Mouse (Mus musculus) midbrain, embryonic 11.5 days (tissue): ENCODE measurements around the gene Amn. TPM values are rescaled to one million over a fixed set of nuclear protein-coding genes. Genes with fewer than 3 reads are reported as not detected.

Experiments used
- ATAC-seq: fragments of 200-750 bp; cut with Nextera tagmentation; 2 replicates; pipeline ENCODE4 v1.8.0; 2017; ENCODE audit warnings: moderate TSS enrichment, moderate library complexity; ENCODE audit not compliant: low FRiP score
- DNase-seq: peaks from one replicate; pipeline ENCODE4 v3.0.0; 2015; ENCODE audit warnings: low spot score; ENCODE audit errors: missing footprints
- H3K27ac ChIP-seq: fragments of 300-500 bp; sonication (generic); 2 replicates; pipeline ENCODE4 v1.5.1; 2014; ENCODE audit warnings: low read depth, low read length
- H3K27me3 ChIP-seq: fragments of 300-500 bp; sonication (generic); 2 replicates; pipeline ENCODE4 v1.6.1; 2014; ENCODE audit warnings: mild to moderate bottlenecking, low read length, moderate library complexity, mixed read lengths; ENCODE audit not compliant: control insufficient read depth, insufficient read depth
- H3K36me3 ChIP-seq: fragments of 300-500 bp; sonication (generic); 2 replicates; pipeline ENCODE4 v1.6.1; 2014; ENCODE audit warnings: mild to moderate bottlenecking, low read length, moderate library complexity, mixed read lengths; ENCODE audit not compliant: control insufficient read depth, insufficient read depth
- H3K4me1 ChIP-seq: fragments of 300-500 bp; sonication (generic); 2 replicates; pipeline ENCODE4 v1.6.1; 2014; ENCODE audit warnings: low read length; ENCODE audit not compliant: control insufficient read depth, insufficient read depth
- H3K4me2 ChIP-seq: fragments of 300-500 bp; sonication (generic); 2 replicates; pipeline ENCODE4 v1.6.1; 2014; ENCODE audit warnings: mild to moderate bottlenecking, moderate library complexity
- H3K4me3 ChIP-seq: fragments of 300-500 bp; sonication (generic); 2 replicates; pipeline ENCODE4 v1.5.1; 2014; ENCODE audit warnings: low read depth, low read length
- H3K9ac ChIP-seq: fragments of 300-500 bp; sonication (generic); 2 replicates; pipeline ENCODE4 v1.6.1; 2014; ENCODE audit warnings: low read length
- H3K9me3 ChIP-seq: fragments of 300-500 bp; sonication (generic); 2 replicates; pipeline ENCODE4 v1.6.1; 2016; ENCODE audit warnings: low read length; ENCODE audit not compliant: control insufficient read depth
- WGBS: fragments of 180-500 bp; shearing (Covaris S2); extraction: QIAGEN DNeasy Blood & Tissue Kit; methylation state at CpG from one replicate; pipeline ENCODE4 v1.1.7; 2014; 5-methylcytosine and 5-hydroxymethylcytosine counted together
- polyA plus RNA-seq: library from polyadenylated mRNA; unstranded; fragments of >200 nt; fragmentation: Nextera tagmentation; extraction: Ambion mirVana; gene quantifications from 2 replicates; pipeline ENCODE4 v1.2.1, GENCODE M21; 2014

Gene Amn
- polyA plus RNA-seq, 1 experiment from 2014 or later, result 0.22 TPM

DNA sequence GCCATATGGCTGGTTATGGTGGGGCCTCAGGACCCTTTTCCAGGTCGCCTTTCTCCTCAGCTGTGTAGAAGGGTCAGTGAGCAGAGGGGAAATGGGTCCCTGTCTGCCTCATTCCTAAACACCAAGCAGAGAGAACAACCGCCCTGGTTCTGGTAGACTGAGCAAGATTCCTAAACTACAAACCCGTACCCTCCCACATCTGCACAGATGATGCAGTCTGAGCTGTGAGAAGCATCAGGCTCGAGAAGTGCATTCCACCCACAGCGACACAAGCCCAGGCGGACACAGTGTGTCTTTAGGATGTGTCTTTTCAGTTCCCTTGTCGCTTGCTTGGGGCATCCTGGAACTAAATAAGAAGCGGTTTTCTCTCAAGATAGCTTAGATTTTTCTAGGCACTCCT, 20.8 kb upstream of the Amn start:
- H3K9ac ChIP-seq, result no peak overlapping the region
- H3K27ac ChIP-seq, result no peak overlapping the region
- 0 out of 2 replicates have a peak, but pooled peaks cover 2% of the 10 kb centered on the region for H3K36me3 ChIP-seq
- H3K4me1 ChIP-seq, result no peaks in the 10 kb centered on the region
- DNase-seq (no peak), ATAC-seq (no peak)
- no peaks in the 10 kb centered on the region for H3K9me3 ChIP-seq
- no peak overlapping the region for H3K4me2 ChIP-seq
- H3K4me3 ChIP-seq, result no peak overlapping the region
- H3K27me3 ChIP-seq, result no peaks in the 10 kb centered on the region
- WGBS, result 85% methylated on average over 8 of the region's 8 CpGs

DNA sequence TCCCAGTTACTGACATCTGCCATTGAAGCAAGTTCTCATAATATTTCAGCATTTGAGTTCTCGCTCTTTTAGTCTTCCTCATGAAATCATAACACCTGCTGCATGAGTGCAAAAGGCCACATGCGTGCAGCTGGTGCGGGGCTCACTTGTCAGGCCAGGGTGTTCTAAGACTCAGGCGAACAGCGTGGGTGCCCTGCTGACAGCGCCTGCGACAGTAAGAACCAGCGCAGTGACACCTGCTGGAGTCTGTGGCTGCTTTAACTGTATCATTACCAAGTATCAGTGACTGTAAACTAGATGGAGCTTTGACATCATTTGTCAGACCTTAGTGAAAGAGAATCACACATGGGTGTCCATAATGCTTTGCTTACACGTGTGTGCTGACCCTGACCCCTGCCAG, 19.7 kb upstream of the Amn start:
- Histone ChIP-seq H3K4me3 (no peak overlapping the region), H3K27me3 (no peaks in the 10 kb centered on the region), H3K36me3 (peaks cover 4% of the 10 kb centered on the region; the same call in 1 of the 2 replicates), H3K9me3 (no peaks in the 10 kb centered on the region), H3K4me2 (no peak overlapping the region), H3K4me1 (no peaks in the 10 kb centered on the region), H3K9ac (no peak overlapping the region), H3K27ac (no peak overlapping the region)
- ATAC-seq (no peak), DNase-seq (no peak)
- WGBS, result 79% methylated on average over 9 of the region's 9 CpGs

GRCm38 (mm10) chr12:111263650-111264049, 7.2 kb upstream of the Amn start:
- Histone ChIP-seq H3K4me2 (no peak overlapping the region), H3K4me3 (no peak overlapping the region), H3K27ac (no peak overlapping the region), H3K9me3 (no peaks in the 10 kb centered on the region), H3K36me3 (peaks cover 6% of the 10 kb centered on the region), H3K27me3 (no peaks in the 10 kb centered on the region), H3K4me1 (0 out of 2 replicates have a peak, but pooled peaks cover 2% of the 10 kb centered on the region), H3K9ac (no peak overlapping the region)
- 98% methylated on average over 16 of the region's 16 CpGs for WGBS
- ATAC-seq (no peak), DNase-seq (no peak)

GRCm38 (mm10) chr12:111265212-111265611, 5.7 kb upstream of the Amn start:
- no peaks in the 10 kb centered on the region for H3K9me3 ChIP-seq
- no peak overlapping the region for H3K4me3 ChIP-seq
- H3K4me2 ChIP-seq, result no peak overlapping the region
- ATAC-seq, result no peak
- no peak overlapping the region for H3K9ac ChIP-seq
- H3K27me3 ChIP-seq, result peaks cover 8% of the 10 kb centered on the region
- H3K27ac ChIP-seq, result no peak overlapping the region
- 63% methylated on average over 5 of the region's 5 CpGs for WGBS
- H3K36me3 ChIP-seq, result peaks cover 6% of the 10 kb centered on the region
- H3K4me1 ChIP-seq, result 0 out of 2 replicates have a peak, but pooled peaks cover 2% of the 10 kb centered on the region
- no peak for DNase-seq

- WGBS, result 71% methylated on average over 12 of the region's 12 CpGs
- H3K27ac ChIP-seq, result no peak overlapping the region
These were observed 4.3 kb upstream of the Amn start for GRCm38 (mm10) chr12:111266592-111266991.

DNA sequence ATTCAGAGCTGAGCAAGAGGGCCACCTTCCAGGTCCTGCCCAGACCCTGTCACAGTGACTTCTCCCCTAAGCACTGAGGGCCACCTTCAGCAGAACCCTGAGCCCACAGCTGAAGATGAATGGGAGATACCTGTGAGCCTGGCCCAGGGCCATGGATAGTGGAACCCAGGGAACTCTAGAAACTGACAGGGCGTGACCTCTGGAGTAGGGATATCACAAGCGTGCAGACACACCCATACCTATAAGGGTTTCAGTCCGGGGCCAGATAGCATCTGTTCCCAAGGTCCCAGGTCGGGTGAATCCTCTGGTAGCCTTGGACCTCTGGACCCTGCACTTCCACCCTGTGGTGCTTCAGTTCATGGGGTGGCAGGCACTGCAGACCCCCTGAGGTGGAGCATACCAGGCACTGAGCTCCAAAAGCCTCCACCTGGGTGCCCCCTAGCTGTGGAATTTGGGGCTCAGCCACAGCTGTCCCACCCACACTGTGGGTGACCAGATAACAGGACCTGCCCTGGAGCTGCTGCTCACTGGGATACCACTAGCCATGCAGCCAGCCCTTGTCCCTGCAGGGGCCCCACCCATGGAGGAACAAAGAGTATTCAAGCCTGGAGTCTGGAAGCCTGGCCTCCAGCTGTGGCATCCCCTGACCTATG, 3.1 kb upstream of the Amn start:
- ATAC-seq, result no peak
- 79% methylated on average over 4 of the region's 4 CpGs for WGBS
- no peak overlapping the region for H3K4me3 ChIP-seq
- no peaks in the 10 kb centered on the region for H3K9me3 ChIP-seq
- H3K4me1 ChIP-seq, result 0 out of 2 replicates have a peak, but pooled peaks cover 2% of the 10 kb centered on the region
- H3K27ac ChIP-seq, result no peak overlapping the region
- H3K4me2 ChIP-seq, result no peak overlapping the region
- peaks cover 6% of the 10 kb centered on the region for H3K36me3 ChIP-seq
- H3K9ac ChIP-seq, result no peak overlapping the region
- no peak for DNase-seq
- H3K27me3 ChIP-seq, result peaks cover 34% of the 10 kb centered on the region

More at GRCm38 (mm10) chr12:111266592-111266991, 4.3 kb upstream of the Amn start:
- ATAC-seq, result no peak
- DNase-seq, result no peak
- Histone ChIP-seq H3K9me3 (no peaks in the 10 kb centered on the region), H3K4me1 (0 out of 2 replicates have a peak, but pooled peaks cover 2% of the 10 kb centered on the region), H3K4me2 (no peak overlapping the region), H3K36me3 (peaks cover 6% of the 10 kb centered on the region), H3K27me3 (peaks cover 22% of the 10 kb centered on the region), H3K9ac (no peak overlapping the region), H3K4me3 (no peak overlapping the region)

- DNase-seq (peak; percentile 86), ATAC-seq (no peak)
- peaks cover 70% of the 10 kb centered on the region for H3K27me3 ChIP-seq
- no peak overlapping the region for H3K4me2 ChIP-seq
- no peak overlapping the region for H3K9ac ChIP-seq
- no peak overlapping the region for H3K27ac ChIP-seq
- H3K4me3 ChIP-seq, result no peak overlapping the region
- peaks cover 18% of the 10 kb centered on the region for H3K4me1 ChIP-seq
- no peaks in the 10 kb centered on the region for H3K36me3 ChIP-seq
- WGBS, result 9% methylated on average over 26 of the region's 28 CpGs
- H3K9me3 ChIP-seq, result no peaks in the 10 kb centered on the region
These were observed 511 bp downstream of the Amn start for GRCm38 (mm10) chr12:111271406-111271805.

DNA sequence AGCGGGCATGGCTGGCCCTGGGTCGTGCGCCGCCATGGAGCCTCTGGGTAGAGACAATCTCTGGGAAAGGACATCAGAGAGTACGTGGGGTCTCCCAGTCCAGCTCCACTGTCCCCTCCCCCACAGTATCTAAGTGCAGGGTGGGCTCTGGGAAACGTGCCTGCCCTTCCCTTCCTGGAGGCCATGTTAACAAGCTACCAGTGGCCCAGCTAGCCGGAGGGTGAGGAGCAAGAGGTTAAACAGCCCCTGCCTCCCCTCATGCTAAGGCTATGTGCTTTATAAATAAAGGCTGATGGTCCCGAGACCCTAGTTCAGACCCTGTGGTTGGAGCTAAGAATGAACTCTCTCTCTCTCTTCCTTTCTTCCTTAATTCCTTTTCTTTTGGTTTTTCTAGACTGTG, 1.1 kb downstream of the Amn start:
- no peak; the same call in 1 of the 2 replicates for ATAC-seq
- Histone ChIP-seq H3K4me3 (no peak overlapping the region), H3K9ac (no peak overlapping the region), H3K36me3 (no peaks in the 10 kb centered on the region), H3K4me1 (peaks cover 18% of the 10 kb centered on the region), H3K9me3 (no peaks in the 10 kb centered on the region), H3K27ac (no peak overlapping the region), H3K4me2 (no peak overlapping the region), H3K27me3 (peaks cover 76% of the 10 kb centered on the region)
- 21% methylated on average over 8 of the region's 8 CpGs for WGBS
- peak; percentile 87 for DNase-seq

DNA sequence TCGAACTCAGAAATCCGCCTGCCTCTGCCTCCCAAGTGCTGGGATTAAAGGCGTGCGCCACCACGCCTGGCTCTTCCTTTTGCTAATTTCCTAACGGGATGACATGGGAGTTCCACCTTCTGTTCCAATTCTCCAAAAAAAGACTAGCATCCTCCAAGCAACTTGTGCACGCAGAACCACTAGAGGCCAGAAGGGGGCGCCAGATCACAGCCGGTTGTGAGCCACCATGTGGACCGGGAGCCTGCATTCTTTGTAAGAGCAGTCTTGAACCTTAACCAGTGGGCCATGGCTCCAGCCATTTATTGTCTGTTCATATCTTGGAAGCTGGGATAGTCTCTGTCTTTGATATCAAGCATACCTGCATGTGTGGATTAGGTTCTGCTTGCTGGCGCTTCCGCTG, 1.5 kb downstream of the Amn start:
- no peak overlapping the region for H3K27ac ChIP-seq
- no peak overlapping the region for H3K9ac ChIP-seq
- H3K4me3 ChIP-seq, result no peak overlapping the region
- no peaks in the 10 kb centered on the region for H3K36me3 ChIP-seq
- ATAC-seq, result no peak
- H3K4me1 ChIP-seq, result peaks cover 18% of the 10 kb centered on the region
- DNase-seq, result peak; percentile 98
- WGBS, result 16% methylated on average over 12 of the region's 12 CpGs
- H3K4me2 ChIP-seq, result no peak overlapping the region
- H3K9me3 ChIP-seq, result no peaks in the 10 kb centered on the region
- H3K27me3 ChIP-seq, result peaks cover 78% of the 10 kb centered on the region
